Mouse (Mus musculus) ES-E14 (cell line): ENCODE measurements around the gene Vps37b. TPM values are rescaled to one million over a fixed set of nuclear protein-coding genes. Genes with fewer than 3 reads are reported as not detected.

ENCODE experiments used
- DNase-seq: peaks from one replicate; pipeline ENCODE4 v3.0.0-alpha.2; 2013; ENCODE audit warnings: low read depth, low spot score
- H3K27ac ChIP-seq: 2 replicates; pipeline ENCODE4 v1.5.1; 2012; ENCODE audit warnings: low read depth, mild to moderate bottlenecking, low read length, moderate library complexity, mixed read lengths; ENCODE audit not compliant: poor library complexity, insufficient read depth, severe bottlenecking
- H3K36me3 ChIP-seq: 2 replicates; pipeline ENCODE4 v1.6.1; 2012; ENCODE audit warnings: mild to moderate bottlenecking, low read length, moderate library complexity, mixed read lengths; ENCODE audit not compliant: control insufficient read depth, poor library complexity, insufficient read depth, severe bottlenecking
- H3K4me1 ChIP-seq, 2 experiments: fragments of 150-350 bp in 1 of 2; sonication (generic) in 1 of 2; 2 replicates each; pipeline ENCODE4 v1.6.1; 2012; ENCODE audit warnings: low read length in 2 of 2, mild to moderate bottlenecking in 1 of 2, mixed read lengths in 1 of 2; ENCODE audit not compliant: control insufficient read depth in 2 of 2, insufficient read depth in 2 of 2, poor library complexity in 1 of 2
- H3K4me3 ChIP-seq, 2 experiments: fragments of 150-350 bp in 1 of 2; sonication (generic) in 1 of 2; 2 replicates each; pipeline ENCODE4 v1.5.1; 2012; ENCODE audit warnings: low read length in 2 of 2, low read depth in 1 of 2, mild to moderate bottlenecking in 1 of 2, mixed read lengths in 1 of 2; ENCODE audit not compliant: insufficient read depth in 1 of 2, poor library complexity in 1 of 2, severe bottlenecking in 1 of 2
- H3K9ac ChIP-seq: 2 replicates; pipeline ENCODE4 v1.6.1; 2012; ENCODE audit warnings: low read depth, mild to moderate bottlenecking, low read length, mixed read lengths; ENCODE audit not compliant: poor library complexity, insufficient read depth, severe bottlenecking
- H3K9me3 ChIP-seq: fragments of 150-350 bp; sonication (generic); 2 replicates; pipeline ENCODE4 v1.6.1; 2012; ENCODE audit warnings: low read depth, mild to moderate bottlenecking, low read length; ENCODE audit not compliant: control insufficient read depth, insufficient read depth
- CHD2 ChIP-seq: IDR thresholded peaks from 2 replicates; pipeline ENCODE4 v1.6.1; 2014; ENCODE audit warnings: mild to moderate bottlenecking, low read depth, low read length, inconsistent platforms
- HCFC1 ChIP-seq: IDR thresholded peaks from 2 replicates; pipeline ENCODE4 v1.6.1; 2012; ENCODE audit warnings: low read length, inconsistent platforms, borderline replicate concordance; ENCODE audit not compliant: insufficient read depth
- MAFK ChIP-seq: IDR thresholded peaks from 2 replicates; pipeline ENCODE4 v1.6.1; 2014; ENCODE audit warnings: mild to moderate bottlenecking, low read depth, low read length, inconsistent platforms; ENCODE audit not compliant: insufficient read depth
- ZC3H11A ChIP-seq: IDR thresholded peaks from 2 replicates; pipeline ENCODE4 v1.6.1; 2012; ENCODE audit warnings: low read depth, mild to moderate bottlenecking, inconsistent platforms, low read length, borderline replicate concordance
- ZNF384 ChIP-seq: IDR thresholded peaks from 2 replicates; pipeline ENCODE4 v1.6.1; 2012; ENCODE audit warnings: low read depth, low read length, inconsistent platforms
- in situ Hi-C, 2 experiments: fragments of 600-800 bp; cut with MboI; formaldehyde crosslinking; loops; one replicate each; pipeline ENCODE4 v1.15.1; 2025; ENCODE audit warnings: low sequenced_read_pairs in 2 of 2, inconsistent platforms in 1 of 2; ENCODE audit not compliant: unreplicated experiment in 2 of 2
- total RNA-seq: library from RNA; depleted of rRNA; stranded (reverse); fragments of 300-350 nt; gene quantifications from 2 replicates; pipeline ENCODE4 v1.2.3, GENCODE M21; 2012

Gene Vps37b
- total RNA-seq, 1 experiment: 7.7 TPM

DNA sequence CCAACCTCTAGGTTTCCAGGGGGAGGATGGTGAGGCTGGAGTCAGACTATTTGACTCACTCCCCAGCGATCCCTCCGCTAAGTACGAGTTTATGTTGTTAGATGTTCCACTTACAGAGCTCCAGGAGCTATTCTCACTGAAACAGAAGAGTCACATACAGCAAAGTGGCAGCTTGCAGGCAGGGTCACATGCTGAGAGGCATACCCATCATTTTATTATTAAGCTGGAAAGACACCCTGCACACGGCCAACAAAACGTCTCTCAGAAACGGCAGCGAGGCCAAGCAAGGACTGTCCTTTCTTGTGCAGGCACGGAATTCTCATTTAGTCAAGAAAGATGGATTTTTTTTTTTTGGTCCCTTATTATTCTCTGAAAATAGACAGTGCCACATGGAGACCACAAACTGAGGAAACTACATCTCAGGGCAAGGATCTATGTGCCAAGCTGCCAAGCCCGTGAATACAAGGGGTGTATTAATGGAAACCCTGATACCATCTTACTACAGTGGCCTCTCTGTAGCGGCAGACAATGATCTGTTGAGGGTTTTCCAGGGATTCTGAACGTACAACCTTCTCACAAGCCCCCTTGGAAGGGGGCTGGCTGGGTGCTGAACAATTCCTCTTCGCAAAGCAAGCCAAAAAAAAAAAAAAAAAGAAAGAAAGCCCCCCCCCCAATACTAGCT lies 1.5 kb downstream of the Vps37b start:
- Histone ChIP-seq H3K9me3 (no peaks in the 10 kb centered on the region), H3K27ac (no peak overlapping the region), H3K9ac (no peak overlapping the region; the same call in 1 of the 2 replicates), H3K4me3 (no peak overlapping the region), H3K4me1 (0 out of 4 replicates have a peak, but pooled peaks cover 0 to 2% of the 10 kb centered on the region in 2 experiments), H3K36me3 (peaks cover 9% of the 10 kb centered on the region; the same call in 1 of the 2 replicates)
- in situ Hi-C loops: no loop called here
- DNase-seq: no peak
- TF ChIP-seq HCFC1: no peak
- no peak for TF ChIP-seq MAFK
- TF ChIP-seq CHD2: no peak
- TF ChIP-seq ZC3H11A: no peak
- TF ChIP-seq ZNF384: no peak

- Histone ChIP-seq H3K36me3 (peaks cover 9% of the 10 kb centered on the region; the same call in 1 of the 2 replicates), H3K9ac (no peak overlapping the region), H3K27ac (no peak overlapping the region), H3K4me1 (0 out of 4 replicates have a peak, but pooled peaks cover 0 to 2% of the 10 kb centered on the region in 2 experiments), H3K9me3 (no peaks in the 10 kb centered on the region), H3K4me3 (no peak overlapping the region)
- in situ Hi-C loops: no loop called here
- DNase-seq: no peak
- TF ChIP-seq ZC3H11A: no peak
- TF ChIP-seq MAFK: no peak
- TF ChIP-seq ZNF384: no peak
- no peak for TF ChIP-seq CHD2
- TF ChIP-seq HCFC1: no peak
Observed at GRCm38 (mm10) chr5:124029220-124030035, 2.6 kb downstream of the Vps37b start.

GRCm38 (mm10) chr5:124028680-124029079 lies 3.4 kb downstream of the Vps37b start:
- DNase-seq: no peak
- Histone ChIP-seq H3K9ac (no peak overlapping the region), H3K27ac (no peak overlapping the region), H3K4me1 (0 out of 4 replicates have a peak, but pooled peaks cover 0 to 2% of the 10 kb centered on the region in 2 experiments), H3K36me3 (peaks cover 9% of the 10 kb centered on the region; the same call in 1 of the 2 replicates), H3K4me3 (no peak overlapping the region), H3K9me3 (no peaks in the 10 kb centered on the region)
- TF ChIP-seq ZC3H11A (no peak), CHD2 (no peak), HCFC1 (no peak), ZNF384 (no peak), MAFK (no peak)
- in situ Hi-C loops: no loop called here

DNA sequence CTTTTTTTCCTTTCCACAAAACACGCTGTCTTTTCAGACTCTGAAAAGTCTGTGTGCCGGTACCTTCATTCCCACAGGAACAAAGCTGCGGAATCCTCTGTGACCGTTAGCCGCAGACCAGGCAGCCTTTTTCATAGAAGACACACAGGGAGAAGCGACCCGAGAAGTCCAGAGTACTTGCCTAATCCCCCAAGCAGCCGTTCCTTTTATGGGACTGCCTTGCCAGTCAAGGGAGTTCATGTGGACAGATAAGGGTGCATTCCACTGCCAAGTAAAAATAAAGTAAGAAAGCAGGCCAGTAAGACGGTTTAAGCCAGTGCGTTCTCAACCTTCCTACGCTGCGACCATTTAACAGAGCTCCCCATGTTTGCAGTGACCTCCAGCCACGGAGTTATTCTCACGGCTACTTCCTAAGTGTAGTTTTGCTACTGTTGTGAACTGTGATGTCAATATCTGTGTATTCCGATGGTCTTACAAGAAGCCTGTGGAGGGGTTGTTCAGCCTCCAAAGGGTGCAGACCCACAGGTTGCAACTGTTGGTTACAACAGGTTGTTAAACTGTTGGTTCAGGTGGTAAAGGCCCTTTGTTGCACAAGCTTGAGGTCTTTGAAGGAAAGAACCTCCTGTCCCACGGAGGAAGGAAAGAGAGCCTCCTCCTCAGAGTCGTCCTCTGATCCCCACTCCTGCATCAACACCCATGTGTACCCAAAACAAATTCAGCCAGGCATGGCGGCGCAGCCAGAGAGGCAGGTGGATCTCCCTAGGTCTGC lies 4.2 kb downstream of the Vps37b start:
- DNase-seq: no peak
- Histone ChIP-seq H3K9ac (no peak overlapping the region), H3K4me1 (0 out of 4 replicates have a peak, but pooled peaks cover 0 to 2% of the 10 kb centered on the region in 2 experiments), H3K4me3 (no peak overlapping the region), H3K27ac (no peak overlapping the region), H3K36me3 (peaks cover 9% of the 10 kb centered on the region; the same call in 1 of the 2 replicates), H3K9me3 (no peaks in the 10 kb centered on the region)
- no peak for TF ChIP-seq ZC3H11A
- TF ChIP-seq ZNF384: no peak
- TF ChIP-seq CHD2: no peak
- no peak for TF ChIP-seq HCFC1
- no peak for TF ChIP-seq MAFK
- in situ Hi-C loops: no loop called here
